Mouse (Mus musculus) Patski (cell line): ENCODE data around the gene Adam6b. TPM values are rescaled to one million over a fixed set of nuclear protein-coding genes. Genes with fewer than 3 reads are reported as not detected.
"Not testable (repeated sequence)": the region's sequence is repeated elsewhere in the genome, so short reads cannot be mapped to it uniquely, and the experiment has no call there.

Source experiments
- ATAC-seq: fragments of 100-300 bp; one replicate; pipeline ENCODE4 v1.8.0; 2021
- CTCF ChIA-PET: fragments of 350-600 bp; sonication (Branson Sonifier 250); formaldehyde crosslinking; loops from one replicate; lab custom pipeline; 2022; ENCODE audit warnings: inconsistent platforms; lab: Charles Lee
- POLR2A ChIA-PET: fragments of 350-600 bp; sonication (Branson Sonifier 250); formaldehyde crosslinking; loops from one replicate; lab custom pipeline; 2022; ENCODE audit warnings: antibody characterized with exemption, inconsistent platforms; lab: Charles Lee
- DNase-seq: peaks from one replicate; pipeline ENCODE4 v3.0.0-alpha.2; 2011; ENCODE audit warnings: low read depth, low spot score
- H3K27me3 ChIP-seq: fragments of 371-371 bp; one replicate; pipeline ENCODE4 v1.5.1; 2021
- CTCF ChIP-seq: fragments of 100-300 bp; IDR thresholded peaks from one replicate; pipeline ENCODE4 v1.5.1; 2021
- in situ Hi-C: fragments of 300-500 bp; cut with MboI; formaldehyde crosslinking; loops from 3 replicates; pipeline ENCODE4 v1.11.1; 2018; ENCODE audit warnings: low pct_unique_long_range_greater_than_20kb, mixed read lengths
- polyA plus RNA-seq: library from polyadenylated mRNA; unstranded; gene quantifications from one replicate; pipeline ENCODE4 v1.2.3, GENCODE M21; 2021

Adam6b gene
- not detected for polyA plus RNA-seq

DNA sequence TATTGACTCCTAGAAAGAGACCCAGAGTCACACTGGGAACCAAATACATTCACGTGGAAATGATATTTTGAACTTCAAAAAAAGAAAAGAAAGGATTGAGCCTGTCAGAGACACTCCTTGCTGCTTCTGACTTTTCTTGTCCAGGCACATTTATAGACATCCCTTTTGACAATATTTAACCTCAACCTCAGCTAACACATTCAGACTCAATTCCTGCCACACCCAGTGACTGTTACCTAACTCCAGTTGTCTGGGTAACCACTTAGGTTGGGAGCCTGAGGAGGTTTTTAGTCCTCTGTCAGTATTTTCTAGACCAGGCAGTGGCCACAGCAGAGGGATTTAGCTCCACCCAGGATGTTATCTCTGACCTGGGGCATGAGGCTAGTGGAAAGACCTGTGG lies at the start of gene Adam6b:
TSS of gene Adam6b (plus strand) at position 301 of the 400 bp plus-strand sequence.
- ATAC-seq, H3K27me3 ChIP-seq, in situ Hi-C loops, POLR2A ChIA-PET, CTCF ChIA-PET, DNase-seq: not testable (repeated sequence)

DNA sequence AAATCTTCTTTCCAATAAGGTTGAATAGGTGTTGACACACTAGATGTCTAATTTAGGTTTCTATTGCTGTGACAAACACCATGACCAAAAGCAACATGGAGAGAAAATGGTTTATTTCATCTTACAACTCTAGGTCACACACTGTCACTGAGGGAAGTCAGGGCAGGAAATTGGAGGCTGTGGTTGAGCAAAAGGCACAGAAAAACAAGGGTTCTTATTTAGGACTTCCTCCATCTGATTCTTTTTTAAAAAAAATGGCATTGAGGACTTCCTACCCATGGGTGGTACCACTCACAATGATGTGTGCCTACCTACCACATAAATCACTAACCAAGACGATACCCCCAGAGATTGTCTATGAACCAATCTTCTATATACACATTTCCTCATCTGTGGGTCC lies 43.2 kb upstream of the Adam6b start:
- H3K27me3 ChIP-seq: no peaks in the 10 kb centered on the region
- ATAC-seq (no peak), DNase-seq (no peak)
- no peak for TF ChIP-seq CTCF
- ChIA-PET CTCF (no interaction called here), POLR2A (no interaction called here)
- in situ Hi-C loops: no loop called here

DNA sequence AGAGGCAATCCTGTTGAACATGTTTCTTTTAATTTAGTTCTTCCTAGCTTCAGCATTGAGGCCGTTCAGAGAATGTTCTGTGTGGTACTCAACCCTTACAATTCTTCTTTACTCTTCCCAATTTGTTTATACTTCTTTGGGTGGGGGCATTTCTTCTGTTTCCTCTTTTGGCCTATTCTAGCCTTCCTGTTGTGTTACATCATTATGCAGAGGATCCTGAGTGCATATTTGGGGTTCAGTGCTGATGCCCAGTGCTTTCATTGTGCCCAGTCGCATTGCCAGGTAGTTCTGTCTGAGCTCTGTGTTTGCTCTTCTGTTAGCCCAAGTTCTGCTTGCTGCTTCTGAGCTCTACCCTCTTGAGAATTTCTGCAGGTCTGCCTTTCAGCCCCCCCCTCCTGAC lies 13.1 kb upstream of the Adam6b start:
- ChIA-PET POLR2A (no interaction called here), CTCF (no interaction called here)
- ATAC-seq: no peak
- in situ Hi-C loops: no loop called here
- no peak for DNase-seq
- H3K27me3 ChIP-seq: no peaks in the 10 kb centered on the region
- no peak for TF ChIP-seq CTCF

DNA sequence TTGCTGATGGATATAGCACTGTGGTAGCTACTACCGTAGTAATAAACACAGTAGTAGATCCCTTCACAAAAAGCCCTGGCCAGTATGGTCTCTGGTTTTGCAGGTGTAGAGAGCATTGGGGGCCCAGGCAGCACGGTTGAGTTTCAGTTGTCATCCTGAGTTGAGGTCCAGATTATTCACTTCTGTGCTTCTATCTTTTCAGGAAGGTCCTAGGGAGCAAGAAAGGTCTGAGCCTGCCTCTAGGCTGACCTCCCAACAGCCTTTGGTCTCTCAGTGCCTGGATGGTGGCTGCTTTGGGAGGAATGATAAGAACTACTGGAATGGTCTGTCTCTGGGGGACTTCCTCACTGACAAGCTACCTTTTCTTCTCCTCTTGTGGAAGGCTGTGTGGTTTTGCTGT lies 7.2 kb upstream of the Adam6b start:
- DNase-seq (no peak), ATAC-seq (no peak)
- no peaks in the 10 kb centered on the region for H3K27me3 ChIP-seq
- in situ Hi-C loops: loop anchor here (5.0 kb wide), 1 partner anchor 260 kb away; no protein-coding TSS in a partner anchor
- POLR2A ChIA-PET: no interaction called here
- CTCF ChIA-PET: no interaction called here
- TF ChIP-seq CTCF: no peak

DNA sequence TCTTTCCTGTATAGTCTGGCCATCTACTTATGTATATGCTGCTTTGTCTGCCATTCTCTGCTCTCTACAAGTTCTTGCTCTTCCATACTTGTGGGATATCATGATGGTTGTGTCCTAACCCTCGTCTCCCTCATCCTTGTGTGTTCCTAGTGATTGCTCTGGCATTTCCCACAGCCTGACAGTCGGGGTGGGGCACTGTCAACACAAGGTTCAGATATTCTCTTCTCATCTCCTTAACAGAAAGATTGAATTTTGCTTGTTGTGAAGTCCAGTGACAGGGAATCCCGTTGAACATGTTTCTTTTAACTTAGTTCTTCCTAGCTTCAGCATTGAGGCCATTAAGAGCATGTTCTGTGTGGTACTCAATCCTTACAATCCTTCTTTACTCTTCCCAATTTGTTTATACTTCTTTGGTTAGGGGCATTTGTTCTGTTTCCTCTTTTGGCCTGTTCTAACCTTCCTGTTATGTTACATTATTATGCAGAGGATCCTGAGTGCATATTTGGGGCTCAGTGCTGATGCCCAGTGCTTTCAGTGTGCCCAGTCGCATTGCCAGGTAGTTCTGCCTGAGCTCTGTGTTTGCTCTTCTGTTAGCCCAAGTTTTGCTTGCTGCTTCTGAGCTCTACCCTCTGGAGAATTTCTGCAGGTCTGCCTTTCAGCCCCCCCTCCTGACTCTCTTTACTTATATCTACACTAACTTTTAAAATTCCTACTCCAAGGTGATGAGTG lies 6.5 kb upstream of the Adam6b start:
- in situ Hi-C loops: loop anchor here (5.0 kb wide), 1 partner anchor 261 kb away; no protein-coding TSS in a partner anchor
- no peak for TF ChIP-seq CTCF
- CTCF ChIA-PET: no interaction called here
- POLR2A ChIA-PET: no interaction called here
- H3K27me3 ChIP-seq: no peaks in the 10 kb centered on the region
- no peak for ATAC-seq
- DNase-seq: no peak

DNA sequence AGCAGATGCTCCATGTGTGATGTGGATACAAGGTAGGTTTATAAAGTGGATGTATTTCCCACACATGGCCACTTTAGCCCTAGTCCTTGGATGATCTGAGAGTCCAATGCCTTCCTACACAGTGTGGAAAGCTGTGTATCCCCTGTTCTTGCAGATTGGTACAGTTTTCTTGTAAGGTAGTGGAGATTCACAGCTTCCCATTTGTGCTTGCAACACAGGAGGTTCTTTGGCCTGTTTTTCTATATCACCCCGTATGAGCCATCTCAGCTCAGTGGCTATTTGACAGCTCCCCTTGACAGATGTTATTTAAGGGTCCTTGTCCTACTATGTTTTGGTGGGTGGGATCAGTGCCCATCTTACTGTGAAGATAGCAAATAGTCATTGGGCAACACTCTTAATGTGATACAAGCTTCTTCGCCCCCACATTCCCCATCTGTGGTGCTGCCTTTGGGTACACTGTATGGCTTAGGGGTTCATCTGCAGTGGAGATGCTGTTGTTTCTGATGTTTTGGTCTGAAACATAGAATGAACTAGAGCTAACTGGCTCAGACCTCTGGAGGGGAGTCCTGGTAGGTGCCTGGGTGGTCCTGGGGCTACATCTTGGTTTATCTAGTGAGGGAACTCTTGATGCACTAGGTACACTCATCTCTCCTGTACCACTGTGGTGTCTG lies 5.7 kb upstream of the Adam6b start:
- DNase-seq (no peak), ATAC-seq (no peak)
- H3K27me3 ChIP-seq: no peaks in the 10 kb centered on the region
- ChIA-PET CTCF (no interaction called here), POLR2A (no interaction called here)
- TF ChIP-seq CTCF: no peak
- in situ Hi-C loops: loop anchor here (5.0 kb wide), 1 partner anchor 261 kb away; no protein-coding TSS in a partner anchor

DNA sequence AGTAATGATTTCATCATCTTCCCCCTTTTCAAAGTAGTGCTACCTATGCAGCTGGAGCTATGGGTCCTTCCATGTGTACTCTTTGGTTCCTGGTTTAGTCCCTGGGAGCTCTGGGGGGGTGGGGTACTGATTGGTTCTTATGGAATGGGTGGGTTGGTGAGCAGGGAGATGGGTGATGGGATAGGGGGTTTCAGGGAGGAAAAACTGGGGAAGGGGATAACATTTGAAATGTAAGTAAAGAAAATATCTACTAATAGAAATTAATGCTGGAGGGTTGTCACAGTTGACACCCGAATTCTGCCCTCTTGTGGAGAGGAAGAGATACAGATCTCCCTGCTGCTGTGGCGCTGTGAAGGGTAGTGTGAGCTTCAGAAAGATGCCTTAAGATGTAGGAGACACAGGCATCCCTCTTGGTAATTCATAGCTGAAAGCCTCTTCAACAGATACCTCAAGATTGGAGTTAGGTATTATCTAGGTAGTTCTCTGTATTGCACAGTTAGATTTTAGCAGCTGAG lies 4.3 kb upstream of the Adam6b start:
- H3K27me3 ChIP-seq: no peaks in the 10 kb centered on the region
- DNase-seq (no peak), ATAC-seq (no peak)
- CTCF ChIA-PET: interaction anchor here (1.4 kb wide), 1 partner anchor 262 kb away, joined by 10 read pairs; no protein-coding TSS in a partner anchor
- POLR2A ChIA-PET: no interaction called here
- TF ChIP-seq CTCF: peak; percentile 52
- in situ Hi-C loops: loop anchor here (5.0 kb wide), 1 partner anchor 263 kb away; no protein-coding TSS in a partner anchor

DNA sequence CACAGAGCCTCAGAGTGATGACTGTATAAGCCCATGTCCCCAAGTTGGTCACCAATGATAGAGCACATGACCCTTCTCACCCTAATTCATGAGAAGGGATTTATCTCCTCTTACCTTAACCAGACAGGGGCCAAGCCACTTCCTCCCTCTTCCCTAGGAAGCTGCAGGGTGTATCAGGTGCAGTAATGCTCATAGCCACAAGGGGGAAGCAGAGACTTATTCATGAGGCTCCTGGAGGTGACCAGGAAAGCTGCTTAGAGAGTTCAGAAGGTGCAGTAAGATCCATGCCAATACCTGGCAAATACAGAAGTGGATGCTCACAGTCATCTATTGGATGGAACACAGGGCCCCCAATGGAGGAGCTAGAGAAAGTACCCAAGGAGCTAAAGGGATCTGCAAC lies 1.6 kb upstream of the Adam6b start:
- POLR2A ChIA-PET, CTCF ChIA-PET, in situ Hi-C loops, H3K27me3 ChIP-seq: not testable (repeated sequence)
- ATAC-seq (peak; percentile 74), DNase-seq (peak; percentile 1)
- peak; percentile 83 for TF ChIP-seq CTCF

DNA sequence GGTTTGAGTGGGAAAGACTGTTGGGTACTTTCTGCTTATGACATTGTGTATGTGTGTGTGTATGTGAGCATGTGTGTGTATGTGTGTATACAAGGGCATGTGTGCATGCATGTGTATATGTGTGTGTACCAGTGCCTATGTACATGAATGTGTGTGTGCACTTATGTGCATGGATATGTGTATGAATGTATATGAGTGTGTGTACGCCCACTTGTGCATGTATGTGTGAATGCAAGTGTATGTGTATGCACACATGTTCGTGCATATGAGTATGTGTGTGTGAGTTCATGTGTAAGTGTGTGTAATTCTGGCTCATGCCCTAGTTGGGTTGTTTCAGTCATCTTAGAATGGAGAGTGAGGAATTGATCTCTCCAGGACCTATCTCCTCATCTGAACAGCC lies 36.6 kb downstream of the Adam6b start:
- ATAC-seq (no peak), DNase-seq (no peak)
- no peaks in the 10 kb centered on the region for H3K27me3 ChIP-seq
- in situ Hi-C loops: no loop called here
- TF ChIP-seq CTCF: no peak
- ChIA-PET POLR2A (no interaction called here), CTCF (no interaction called here)

Other genes starting within 250 kb of the Adam6b start
- gene Adam6a, start 54.4 kb downstream of the Adam6b start, polyA plus RNA-seq: not detected